Mouse (Mus musculus) cerebellum, adult 2 months (tissue): ENCODE data around the gene Zbtb25. TPM values are rescaled to one million over a fixed set of nuclear protein-coding genes. Genes with fewer than 3 reads are reported as not detected.
A peak's percentile ranks its signal among the peaks of the same experiment; 100 is the strongest.

Experiments used
- DNase-seq, 2 experiments: peaks; one replicate each; pipeline ENCODE4 v3.0.0; 2021
- H3K27ac ChIP-seq: fragments of 200-500 bp; 2 replicates; pipeline ENCODE4 v1.5.1; 2012; ENCODE audit warnings: low read length, control low read depth, inconsistent platforms; ENCODE audit not compliant: insufficient read depth
- H3K27me3 ChIP-seq: fragments of 200-500 bp; 2 replicates; pipeline ENCODE4 v1.6.1; 2012; ENCODE audit warnings: inconsistent platforms, mild to moderate bottlenecking, low read length, moderate library complexity; ENCODE audit not compliant: control insufficient read depth, insufficient read depth
- H3K4me1 ChIP-seq: fragments of 200-500 bp; 2 replicates; pipeline ENCODE4 v1.6.1; 2011; ENCODE audit warnings: low read length; ENCODE audit not compliant: control insufficient read depth, insufficient read depth
- H3K4me3 ChIP-seq: fragments of 200-500 bp; replicated peaks from 2 replicates; pipeline ENCODE3; 2011; ENCODE audit warnings: mild to moderate bottlenecking, low read depth, low read length, control low read depth; ENCODE audit not compliant: insufficient read depth
- CTCF ChIP-seq: fragments of 200-500 bp; IDR thresholded peaks from 2 replicates; pipeline ENCODE4 v1.5.1; 2011; ENCODE audit warnings: low read depth, mild to moderate bottlenecking, control low read depth, low read length, moderate library complexity, borderline replicate concordance; ENCODE audit not compliant: insufficient read depth
- POLR2A ChIP-seq: fragments of 200-500 bp; IDR thresholded peaks from 2 replicates; pipeline ENCODE4 v1.6.1; 2011; ENCODE audit warnings: low read length, control low read depth, borderline replicate concordance; ENCODE audit not compliant: insufficient read depth
- WGBS: fragments of 180-500 bp; shearing (Covaris S2); methylation state at CpG from one replicate; pipeline ENCODE4 v1.1.7; 2018; 5-methylcytosine and 5-hydroxymethylcytosine counted together
- polyA plus RNA-seq: library from polyadenylated mRNA; depleted of rRNA; stranded (reverse); fragments of >200 nt; gene quantifications from 2 replicates; pipeline ENCODE4 v1.2.3, GENCODE M21; 2012

The Zbtb25 gene
- polyA plus RNA-seq, 1 experiment, result 16.7 TPM

- Histone ChIP-seq H3K4me3 (peak overlapping the region; percentile 85), H3K27me3 (no peaks in the 10 kb centered on the region), H3K27ac (no peak overlapping the region), H3K4me1 (peaks cover 3% of the 10 kb centered on the region; the same call in 1 of the 2 replicates)
- TF ChIP-seq POLR2A, result no peak
- TF ChIP-seq CTCF, result no peak
- WGBS, result 3% methylated on average over 64 of the region's 64 CpGs
- DNase-seq, result peak; percentile 20 to 46
These were observed 36.0 kb upstream of the Zbtb25 start for GRCm38 (mm10) chr12:76405183-76405970.

DNA sequence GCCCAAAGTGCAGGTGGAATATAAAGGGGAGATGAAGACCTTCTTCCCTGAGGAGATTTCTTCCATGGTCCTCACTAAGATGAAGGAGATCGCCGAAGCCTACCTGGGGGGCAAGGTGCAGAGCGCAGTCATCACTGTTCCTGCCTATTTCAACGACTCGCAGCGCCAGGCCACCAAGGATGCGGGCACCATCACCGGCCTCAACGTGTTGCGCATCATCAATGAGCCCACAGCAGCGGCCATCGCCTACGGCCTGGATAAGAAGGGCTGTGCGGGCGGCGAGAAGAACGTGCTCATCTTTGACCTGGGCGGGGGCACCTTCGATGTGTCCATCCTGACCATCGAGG lies 35.4 kb upstream of the Zbtb25 start:
- H3K27ac ChIP-seq, result no peak overlapping the region

DNA sequence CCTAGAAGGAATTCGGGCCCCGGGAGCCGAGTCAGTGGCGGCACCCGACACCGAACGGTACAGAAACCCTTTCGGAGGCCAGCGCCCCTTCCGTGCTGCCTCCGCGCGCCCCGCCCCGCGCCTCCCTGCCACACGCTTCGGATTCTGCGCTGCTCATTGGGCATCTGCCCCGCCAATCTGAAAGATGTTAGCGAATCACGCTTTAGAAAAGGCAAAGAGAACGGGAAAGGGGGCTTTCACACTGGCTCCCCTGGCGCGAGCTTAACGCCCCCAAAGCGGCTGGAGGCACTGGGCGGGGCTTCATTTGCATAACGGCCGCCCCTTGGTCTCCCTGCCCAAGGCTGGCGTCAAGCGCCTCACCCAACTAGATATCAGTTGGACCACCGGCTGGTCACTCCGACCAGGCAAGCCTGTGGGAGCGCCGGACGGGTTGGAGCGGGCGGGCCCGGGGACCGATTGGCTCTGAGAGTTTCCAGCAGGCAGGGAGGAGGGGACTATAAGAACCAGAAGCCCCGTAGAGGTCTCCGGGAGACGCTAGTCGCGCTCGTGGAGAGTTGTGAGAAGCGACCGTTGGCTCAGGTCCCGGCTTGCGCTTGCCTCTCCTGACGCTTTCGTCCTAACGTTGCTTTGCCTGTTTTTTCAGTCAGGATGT lies 34.6 kb upstream of the Zbtb25 start, which contains the start of gene Hspa2:
Gene Hspa2 (plus strand): TSS at position 291 of the 652 bp plus-strand sequence.
- TF ChIP-seq POLR2A (peak; percentile 88; the same call in 1 of the 2 replicates), CTCF (no peak)
- H3K27ac ChIP-seq, result peak within 1 kb of the TSS; percentile 93
- peaks cover 3% of the 10 kb centered on the region; the same call in 1 of the 2 replicates for H3K4me1 ChIP-seq
- H3K4me3 ChIP-seq, result peak within 1 kb of the TSS; percentile 85
- no peaks in the 10 kb centered on the region for H3K27me3 ChIP-seq
- peak; percentile 99 to 100 for DNase-seq
- under 1% methylated on average over 52 of the region's 54 CpGs for WGBS

More for the DNA sequence above, 35.4 kb upstream of the Zbtb25 start:
- Histone ChIP-seq H3K4me1 (peaks cover 3% of the 10 kb centered on the region; the same call in 1 of the 2 replicates), H3K4me3 (peak overlapping the region; percentile 85), H3K27me3 (no peaks in the 10 kb centered on the region)
- peak in 1 of 2 experiments; percentile 44 for DNase-seq
- 7% methylated on average over 20 of the region's 20 CpGs for WGBS
- TF ChIP-seq CTCF, result no peak
- no peak for TF ChIP-seq POLR2A

- TF ChIP-seq POLR2A, result no peak; the same call in 1 of the 2 replicates
- TF ChIP-seq CTCF, result no peak
- 4% methylated on average over 54 of the region's 54 CpGs for WGBS
- peak overlapping the region; percentile 85 for H3K4me3 ChIP-seq
- peak in 1 of 2 experiments; percentile 16 for DNase-seq
- peak overlapping the region; percentile 93 for H3K27ac ChIP-seq
- H3K27me3 ChIP-seq, result no peaks in the 10 kb centered on the region
- H3K4me1 ChIP-seq, result peaks cover 3% of the 10 kb centered on the region; the same call in 1 of the 2 replicates
These were observed 33.8 kb upstream of the Zbtb25 start for GRCm38 (mm10) chr12:76402991-76403885.

- no peak overlapping the region for H3K4me3 ChIP-seq
- DNase-seq, result no peak
- TF ChIP-seq CTCF (no peak), POLR2A (no peak)
- H3K27me3 ChIP-seq, result no peaks in the 10 kb centered on the region
- WGBS, result 65% methylated on average over 3 of the region's 3 CpGs
- H3K4me1 ChIP-seq, result peaks cover 3% of the 10 kb centered on the region; the same call in 1 of the 2 replicates
- H3K27ac ChIP-seq, result no peak overlapping the region
These were observed 32.3 kb upstream of the Zbtb25 start for GRCm38 (mm10) chr12:76401674-76402073.

GRCm38 (mm10) chr12:76397281-76397680 lies 27.9 kb upstream of the Zbtb25 start:
- 86% methylated on average over 5 of the region's 5 CpGs for WGBS
- no peaks in the 10 kb centered on the region for H3K27me3 ChIP-seq
- H3K4me3 ChIP-seq, result no peak overlapping the region
- no peak overlapping the region for H3K27ac ChIP-seq
- H3K4me1 ChIP-seq, result no peaks in the 10 kb centered on the region
- TF ChIP-seq POLR2A (no peak), CTCF (no peak)
- DNase-seq, result no peak

GRCm38 (mm10) chr12:76392979-76393378 lies 23.6 kb upstream of the Zbtb25 start:
- TF ChIP-seq POLR2A, result no peak
- TF ChIP-seq CTCF, result no peak
- WGBS, result 80% methylated on average over 5 of the region's 5 CpGs
- no peak for DNase-seq
- Histone ChIP-seq H3K4me1 (no peaks in the 10 kb centered on the region), H3K4me3 (no peak overlapping the region), H3K27ac (no peak overlapping the region), H3K27me3 (no peaks in the 10 kb centered on the region)

DNA sequence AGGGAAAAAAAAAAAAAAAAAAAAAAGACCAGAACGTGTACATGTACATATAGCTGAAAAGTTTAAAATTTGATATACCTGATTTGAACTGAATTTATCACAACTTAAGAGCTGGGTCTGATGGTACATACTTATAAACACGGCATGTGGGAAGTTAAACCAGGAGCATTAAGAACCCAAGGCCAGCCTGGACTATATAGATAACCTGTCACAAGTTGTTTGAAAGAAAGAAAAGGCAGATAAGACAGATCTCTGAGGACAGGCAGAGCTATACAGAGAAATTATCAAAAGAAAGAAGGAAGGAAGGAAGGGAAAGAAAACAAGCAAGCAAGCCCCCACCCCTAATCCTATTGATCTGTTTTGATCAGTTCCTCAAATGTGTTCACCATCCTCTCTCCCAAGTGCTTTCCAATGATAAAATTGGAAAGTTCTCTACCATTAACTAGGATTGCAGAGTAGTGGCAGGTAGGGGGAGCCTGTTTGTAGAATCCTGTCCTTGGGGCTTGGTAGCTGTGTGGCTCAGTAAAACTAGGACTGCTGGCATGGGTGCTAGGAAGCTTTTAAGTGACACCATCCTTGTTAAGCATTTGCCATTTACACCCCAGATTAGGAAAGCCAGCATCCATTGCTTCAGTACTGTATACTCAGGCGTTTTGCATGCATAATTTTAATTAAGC lies 22.3 kb upstream of the Zbtb25 start:
- 78% methylated on average over 3 of the region's 3 CpGs for WGBS
- DNase-seq, result no peak
- no peak overlapping the region for H3K27ac ChIP-seq
- TF ChIP-seq POLR2A (no peak), CTCF (no peak)
- no peaks in the 10 kb centered on the region for H3K4me1 ChIP-seq
- H3K4me3 ChIP-seq, result no peak overlapping the region
- no peaks in the 10 kb centered on the region for H3K27me3 ChIP-seq
